Mouse (Mus musculus) ZHBTc4 (cell line): ENCODE data around the gene Gm8265.
"Not testable (repeated sequence)": the region's sequence is repeated elsewhere in the genome, so short reads cannot be mapped to it uniquely, and the experiment has no call there.

Experiments used
- DNase-seq: peaks from one replicate; pipeline ENCODE4 v3.0.0-alpha.2; 2011; ENCODE audit warnings: low read depth, low spot score

The Gm8265 gene

DNA sequence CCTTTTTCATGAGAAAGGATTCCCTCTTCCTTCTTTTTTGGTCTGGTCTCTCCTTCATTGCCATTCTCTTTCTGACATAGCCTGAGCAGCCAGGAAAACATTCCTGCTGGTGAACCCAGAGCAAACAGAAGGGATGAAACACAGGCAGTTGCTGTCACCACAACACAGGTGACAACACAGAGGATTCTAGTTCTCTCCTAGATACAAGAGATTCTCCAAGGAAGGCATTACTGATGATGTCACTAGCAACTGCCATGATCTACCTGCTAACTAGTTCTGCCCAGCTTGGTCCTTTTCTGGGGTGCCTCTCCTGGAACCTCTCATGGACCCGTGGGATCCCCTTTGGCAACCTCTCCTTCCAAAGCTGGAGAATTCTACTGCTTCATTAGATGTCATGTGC is at the start of gene Gm8265:
Gene Gm8265, minus strand, starts transcription at position 101 of the 400 bp plus-strand sequence.
- not testable (repeated sequence) for DNase-seq
